Mouse (Mus musculus): ENCODE measurements around the gene Ptprk.

GRCm38 (mm10) chr10:28617203-28617602, 542.6 kb downstream of the Ptprk start:
- TF ChIP-seq POLR2A (IDR thresholded peaks at IDR 0.05; ENCODE audit: borderline replicate concordance, insufficient read depth, low read length), result no peak
- no peak for TF ChIP-seq CTCF (IDR thresholded peaks at IDR 0.05; ENCODE audit: borderline replicate concordance, insufficient read depth, low read depth, low read length)

Data from cerebellum, adult 2 months (tissue).